Mouse (Mus musculus) testis, postnatal 14 days (tissue): ENCODE results near the gene Cdc37l1.
"Not testable (repeated sequence)": the region's sequence is repeated elsewhere in the genome, so short reads cannot be mapped to it uniquely, and the experiment has no call there.

Experiments
- DNase-seq: peaks from one replicate; pipeline ENCODE4 v3.0.0; 2021; ENCODE audit warnings: low spot score

Cdc37l1 gene

GRCm38 (mm10) chr19:28990194-28990589 is at the start of gene Cdc37l1:
Gene Cdc37l1, plus strand, starts transcription at chr19:28990352.
- DNase-seq, result peak; percentile 97

GRCm38 (mm10) chr19:28941271-28941670 is 48.9 kb upstream of the Cdc37l1 start:
- DNase-seq, result no peak

GRCm38 (mm10) chr19:28946782-28947181 is 43.4 kb upstream of the Cdc37l1 start:
- no peak for DNase-seq

- no peak for DNase-seq
Observed at GRCm38 (mm10) chr19:28947311-28947710, 42.8 kb upstream of the Cdc37l1 start.

GRCm38 (mm10) chr19:28951251-28951650 is 38.9 kb upstream of the Cdc37l1 start:
- DNase-seq, result no peak

- no peak for DNase-seq
Observed at GRCm38 (mm10) chr19:28963113-28963512, 27.0 kb upstream of the Cdc37l1 start.

GRCm38 (mm10) chr19:28963513-28963841 is 26.7 kb upstream of the Cdc37l1 start:
- no peak for DNase-seq

- peak; percentile 76 for DNase-seq
Observed at GRCm38 (mm10) chr19:28963842-28964551, 26.2 kb upstream of the Cdc37l1 start, which contains the start of gene Plpp6. Gene Plpp6, plus strand, starts transcription at chr19:28963953.

- no peak for DNase-seq
Observed at GRCm38 (mm10) chr19:28964552-28964903, 25.6 kb upstream of the Cdc37l1 start.

GRCm38 (mm10) chr19:28967652-28968051 is 22.5 kb upstream of the Cdc37l1 start, which contains the start of gene 4430402I18Rik:
Gene 4430402I18Rik, minus strand, starts transcription at chr19:28967800.
- DNase-seq, result no peak

GRCm38 (mm10) chr19:28968178-28968577 is 22.0 kb upstream of the Cdc37l1 start:
- no peak for DNase-seq

- DNase-seq, result no peak
Observed at GRCm38 (mm10) chr19:28969231-28969630, 20.9 kb upstream of the Cdc37l1 start.

GRCm38 (mm10) chr19:28970251-28970650 is 19.9 kb upstream of the Cdc37l1 start:
- no peak for DNase-seq

GRCm38 (mm10) chr19:28974862-28975611 is 15.1 kb upstream of the Cdc37l1 start:
- peak; percentile 73 for DNase-seq

GRCm38 (mm10) chr19:28982617-28983016 is 7.5 kb upstream of the Cdc37l1 start:
- DNase-seq, result no peak

GRCm38 (mm10) chr19:28989515-28989914 is 637 bp upstream of the Cdc37l1 start:
- no peak for DNase-seq

- no peak for DNase-seq
Observed at GRCm38 (mm10) chr19:28990590-28991221, 554 bp downstream of the Cdc37l1 start.

- DNase-seq, result no peak
Observed at GRCm38 (mm10) chr19:28991391-28991790, 1.2 kb downstream of the Cdc37l1 start.

GRCm38 (mm10) chr19:28994870-28995269 is 4.7 kb downstream of the Cdc37l1 start:
- no peak for DNase-seq

- DNase-seq, result no peak
Observed at GRCm38 (mm10) chr19:28995366-28995765, 5.2 kb downstream of the Cdc37l1 start.

- DNase-seq, result no peak
Observed at GRCm38 (mm10) chr19:28997976-28998630, 8.0 kb downstream of the Cdc37l1 start.

GRCm38 (mm10) chr19:29000321-29000720 is 10.2 kb downstream of the Cdc37l1 start:
- DNase-seq, result not testable (repeated sequence)
